Mouse (Mus musculus): Measurements from ENCODE around the gene Fkrp. TPM values are rescaled to one million over a fixed set of nuclear protein-coding genes. Genes with fewer than 3 reads are reported as not detected.
A peak's percentile ranks its signal among the peaks of the same experiment; 100 is the strongest.

Gene Fkrp
- polyA plus RNA-seq, 1 experiment from 2014 or later = 18.8 TPM

- DNase-seq (ENCODE audit: low spot score) = peak; percentile 77
Measured at GRCm38 (mm10) chr7:16794886-16795285, 21.6 kb downstream of the Fkrp start.

GRCm38 (mm10) chr7:16793010-16793725 is 23.4 kb downstream of the Fkrp start:
- DNase-seq (ENCODE audit: low spot score) = no peak

- DNase-seq (ENCODE audit: low spot score) = no peak
Measured at GRCm38 (mm10) chr7:16792316-16792715, 24.2 kb downstream of the Fkrp start.

- DNase-seq (ENCODE audit: low spot score) = no peak
Measured at GRCm38 (mm10) chr7:16785541-16786083, 30.9 kb downstream of the Fkrp start.

- no peak for DNase-seq (ENCODE audit: low spot score)
Measured at GRCm38 (mm10) chr7:16784498-16784976, 32.0 kb downstream of the Fkrp start.

GRCm38 (mm10) chr7:16783758-16784415 is 32.6 kb downstream of the Fkrp start:
- DNase-seq (ENCODE audit: low spot score) = no peak

- peak; percentile 56 for DNase-seq (ENCODE audit: low spot score)
Measured at GRCm38 (mm10) chr7:16783224-16783688, 33.3 kb downstream of the Fkrp start.

GRCm38 (mm10) chr7:16782555-16783125 is 33.9 kb downstream of the Fkrp start:
- DNase-seq (ENCODE audit: low spot score) = no peak

- DNase-seq (ENCODE audit: low spot score) = no peak
Measured at GRCm38 (mm10) chr7:16781816-16782554, 34.5 kb downstream of the Fkrp start.

- peak; percentile 46 for DNase-seq (ENCODE audit: low spot score)
Measured at GRCm38 (mm10) chr7:16781555-16781815, 35.0 kb downstream of the Fkrp start.

GRCm38 (mm10) chr7:16780825-16781554 is 35.5 kb downstream of the Fkrp start, which contains the start of gene Slc1a5:
TSS of gene Slc1a5 (plus strand) at chr7:16781340.
- DNase-seq (ENCODE audit: low spot score) = peak; percentile 97

GRCm38 (mm10) chr7:16780076-16780475 is 36.5 kb downstream of the Fkrp start:
- no peak for DNase-seq (ENCODE audit: low spot score)

- peak; percentile 7 for DNase-seq (ENCODE audit: low spot score)
Measured at GRCm38 (mm10) chr7:16775888-16776287, 40.6 kb downstream of the Fkrp start.

GRCm38 (mm10) chr7:16766443-16766842 is 50.1 kb downstream of the Fkrp start:
- peak; percentile 76 for DNase-seq (ENCODE audit: low spot score)

- no peak for DNase-seq (ENCODE audit: low spot score)
Measured at GRCm38 (mm10) chr7:16763463-16764218, 52.9 kb downstream of the Fkrp start.

GRCm38 (mm10) chr7:16761630-16762029 is 54.9 kb downstream of the Fkrp start:
- DNase-seq (ENCODE audit: low spot score) = no peak

- no peak for DNase-seq (ENCODE audit: low spot score)
Measured at GRCm38 (mm10) chr7:16761005-16761481, 55.5 kb downstream of the Fkrp start.

- peak; percentile 60 for DNase-seq (ENCODE audit: low spot score)
Measured at GRCm38 (mm10) chr7:16760292-16760691, 56.2 kb downstream of the Fkrp start.

All from thymus, postnatal 0 days (tissue).